Mouse (Mus musculus) myocyte (in vitro differentiated cells): ENCODE data around the gene Etv6. TPM values are rescaled to one million over a fixed set of nuclear protein-coding genes. Genes with fewer than 3 reads are reported as not detected.

Source experiments
- H3K27me3 ChIP-seq: one replicate; pipeline ENCODE4 v1.6.1; 2011; ENCODE audit not compliant: control insufficient read depth, insufficient read depth, insufficient read length
- H3K36me3 ChIP-seq: one replicate; pipeline ENCODE4 v1.6.1; 2011; ENCODE audit not compliant: control insufficient read depth, insufficient read depth
- H3K4me2 ChIP-seq: one replicate; pipeline ENCODE4 v1.6.1; 2011; ENCODE audit warnings: low read depth, control low read depth
- H3K4me3 ChIP-seq: one replicate; pipeline ENCODE4 v1.5.1; 2011; ENCODE audit warnings: mild to moderate bottlenecking, control low read depth, moderate library complexity
- H3K79me2 ChIP-seq: one replicate; pipeline ENCODE4 v1.6.1; 2011; ENCODE audit not compliant: control insufficient read depth, insufficient read depth
- H3ac ChIP-seq: one replicate; pipeline ENCODE4 v1.6.1; 2011; ENCODE audit not compliant: control insufficient read depth, insufficient read length
- CEBPB ChIP-seq: IDR thresholded peaks from 2 replicates; pipeline ENCODE4 v1.6.1; 2011; ENCODE audit warnings: mild to moderate bottlenecking, moderate library complexity; ENCODE audit not compliant: poor library complexity, insufficient read depth, severe bottlenecking
- E2F4 ChIP-seq: IDR thresholded peaks from one replicate; pipeline ENCODE4 v1.6.1; 2011; ENCODE audit warnings: mild to moderate bottlenecking, control low read depth, moderate library complexity; ENCODE audit not compliant: insufficient read depth
- MAX ChIP-seq: IDR thresholded peaks from one replicate; pipeline ENCODE4 v1.6.1; 2011; ENCODE audit warnings: low read depth, mild to moderate bottlenecking, control low read depth
- MYOD1 ChIP-seq, 3 experiments: IDR thresholded peaks; one replicate each; pipeline ENCODE4 v1.6.1; 2011; ENCODE audit warnings: control low read depth in 2 of 3, low read depth in 2 of 3, mild to moderate bottlenecking in 2 of 3, moderate library complexity in 1 of 3; ENCODE audit not compliant: insufficient read length in 2 of 3, control insufficient read depth in 1 of 3
- MYOG ChIP-seq, 3 experiments: IDR thresholded peaks; one replicate each; pipeline ENCODE4 v1.6.1; 2011; ENCODE audit warnings: control low read depth in 2 of 3, low read depth in 2 of 3, mild to moderate bottlenecking in 2 of 3; ENCODE audit not compliant: insufficient read length in 2 of 3, control insufficient read depth in 1 of 3, insufficient read depth in 1 of 3
- POLR2A ChIP-seq: IDR thresholded peaks from one replicate; pipeline ENCODE4 v1.6.1; 2011; ENCODE audit warnings: low read depth, mild to moderate bottlenecking, control low read depth, moderate library complexity; ENCODE audit not compliant: insufficient read length
- POLR2AphosphoS2 ChIP-seq: IDR thresholded peaks from one replicate; pipeline ENCODE4 v1.6.1; 2011; ENCODE audit warnings: low read depth, control low read depth; ENCODE audit not compliant: insufficient read length
- REST ChIP-seq: IDR thresholded peaks from one replicate; pipeline ENCODE4 v1.6.1; 2011; ENCODE audit warnings: mild to moderate bottlenecking, control low read depth, moderate library complexity; ENCODE audit not compliant: insufficient read depth, insufficient read length
- SRF ChIP-seq: IDR thresholded peaks from one replicate; pipeline ENCODE4 v1.6.1; 2011; ENCODE audit warnings: low read depth; ENCODE audit not compliant: control insufficient read depth, insufficient read length
- TCF12 ChIP-seq: IDR thresholded peaks from one replicate; pipeline ENCODE4 v1.6.1; 2011; ENCODE audit warnings: mild to moderate bottlenecking, control low read depth; ENCODE audit not compliant: poor library complexity, insufficient read depth, severe bottlenecking
- TCF3 ChIP-seq: IDR thresholded peaks from one replicate; pipeline ENCODE4 v1.6.1; 2011; ENCODE audit warnings: low read depth, control low read depth; ENCODE audit not compliant: insufficient read length
- USF1 ChIP-seq: IDR thresholded peaks from one replicate; pipeline ENCODE4 v1.6.1; 2011; ENCODE audit warnings: low read depth, mild to moderate bottlenecking, control low read depth, moderate library complexity
- polyA plus RNA-seq: library from polyadenylated mRNA; unstranded; fragments of >200 nt; fragmentation: generic; extraction: Trizol; gene quantifications from one replicate; pipeline ENCODE4 v1.2.1, GENCODE M21; 2012; ENCODE audit warnings: missing spikeins

The Etv6 gene
- polyA plus RNA-seq, 1 experiment: 6.8 TPM

DNA sequence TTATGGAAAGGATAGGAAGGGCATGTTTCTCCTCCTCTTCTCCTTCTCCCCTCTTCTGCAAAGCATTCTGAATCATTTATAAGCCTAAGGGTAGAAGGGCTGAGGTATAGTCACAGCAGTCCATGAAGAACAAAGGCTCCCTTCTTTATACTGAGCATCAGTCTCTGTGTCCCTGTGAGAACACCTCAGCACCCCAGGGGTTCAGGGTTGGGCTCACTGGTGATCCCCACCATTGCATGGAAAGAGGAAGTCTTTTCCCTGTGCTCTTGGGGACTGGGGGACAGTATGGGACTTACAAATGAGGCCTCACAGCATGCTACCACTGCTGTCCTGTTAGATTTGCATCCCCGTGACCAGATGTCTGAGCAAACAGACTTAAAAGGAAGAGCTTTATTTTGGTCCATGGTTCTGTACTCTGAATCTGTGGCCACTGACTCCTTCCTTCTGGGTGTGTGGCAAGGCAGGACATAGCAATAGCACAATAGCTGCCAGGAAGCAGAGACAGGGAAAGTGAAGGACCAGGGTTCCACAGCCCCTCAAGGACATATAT is 106.2 kb downstream of the Etv6 start:
- Histone ChIP-seq H3K4me2 (no peak overlapping the region), H3K27me3 (no peaks in the 10 kb centered on the region), H3ac (no peak overlapping the region), H3K36me3 (no peaks in the 10 kb centered on the region), H3K79me2 (no peaks in the 10 kb centered on the region), H3K4me3 (no peak overlapping the region)
- no peak for TF ChIP-seq TCF3
- TF ChIP-seq CEBPB: no peak
- TF ChIP-seq REST: no peak
- no peak for TF ChIP-seq POLR2A
- no peak for TF ChIP-seq POLR2AphosphoS2
- no peak for TF ChIP-seq TCF12
- TF ChIP-seq MYOD1 (IDR thresholded peaks at IDR 0.05; ENCODE audit: control insufficient read depth in 1 of 3, insufficient read length in 2 of 3, low read depth in 2 of 3): no peak
- TF ChIP-seq USF1: no peak
- no peak for TF ChIP-seq MYOG (IDR thresholded peaks at IDR 0.05; ENCODE audit: control insufficient read depth in 1 of 3, insufficient read depth in 1 of 3, insufficient read length in 2 of 3, low read depth in 2 of 3)
- no peak for TF ChIP-seq E2F4
- no peak for TF ChIP-seq SRF
- TF ChIP-seq MAX: no peak

DNA sequence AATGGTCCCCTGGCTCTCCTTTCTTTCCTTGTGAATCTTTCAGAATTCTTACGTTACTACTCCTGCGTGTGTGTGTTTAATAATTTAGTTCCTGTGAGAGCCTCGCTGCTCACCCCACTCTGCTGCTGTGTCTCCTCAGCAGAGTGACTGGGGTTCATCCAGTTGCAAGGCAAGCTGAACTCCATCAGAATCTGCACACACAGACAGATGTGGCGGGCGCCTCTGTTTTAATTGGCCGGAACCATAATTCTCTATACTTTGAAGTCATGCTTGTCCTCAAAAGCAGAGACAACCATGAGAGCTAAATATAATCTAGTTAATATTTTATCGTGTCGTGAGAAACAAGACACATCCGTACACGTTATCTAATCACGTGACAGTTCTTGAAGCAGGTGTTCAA is 107.2 kb downstream of the Etv6 start:
- Histone ChIP-seq H3ac (no peak overlapping the region), H3K36me3 (no peaks in the 10 kb centered on the region), H3K79me2 (no peaks in the 10 kb centered on the region), H3K4me2 (no peak overlapping the region), H3K4me3 (no peak overlapping the region), H3K27me3 (no peaks in the 10 kb centered on the region)
- TF ChIP-seq E2F4: no peak

DNA sequence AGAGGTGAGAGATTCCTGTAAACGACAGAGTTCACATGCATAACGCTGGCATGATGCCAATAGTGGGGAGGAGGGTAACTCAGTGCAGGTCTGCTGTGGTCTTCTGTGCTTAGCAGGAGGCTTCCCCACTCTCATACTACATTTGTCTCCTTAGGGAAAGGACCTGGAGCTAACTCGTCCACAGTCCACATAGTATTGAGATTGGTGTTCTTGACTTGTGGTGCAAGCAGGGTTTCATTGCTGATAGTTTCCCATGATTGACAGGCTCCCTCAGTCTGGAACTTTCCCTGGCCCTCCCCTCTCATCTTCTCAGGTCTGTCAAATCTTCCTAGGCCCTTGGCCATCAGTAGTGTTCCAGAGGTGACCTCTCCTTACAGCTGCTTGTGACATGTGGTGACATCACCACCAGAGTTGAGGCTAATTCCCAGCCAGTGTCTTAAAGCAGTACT is 108.2 kb downstream of the Etv6 start:
- no peak overlapping the region for H3K4me2 ChIP-seq
- no peaks in the 10 kb centered on the region for H3K36me3 ChIP-seq
- H3K27me3 ChIP-seq: no peaks in the 10 kb centered on the region
- TF ChIP-seq TCF12 (no peak), E2F4 (no peak), USF1 (no peak), REST (no peak), MAX (no peak), POLR2AphosphoS2 (no peak), POLR2A (no peak), TCF3 (no peak), CEBPB (no peak), SRF (no peak), MYOG (IDR thresholded peaks at IDR 0.05; ENCODE audit: control insufficient read depth in 1 of 3, insufficient read depth in 1 of 3, insufficient read length in 2 of 3, low read depth in 2 of 3) (no peak), MYOD1 (IDR thresholded peaks at IDR 0.05; ENCODE audit: control insufficient read depth in 1 of 3, insufficient read length in 2 of 3, low read depth in 2 of 3) (no peak)
- no peak overlapping the region for H3ac ChIP-seq
- H3K4me3 ChIP-seq: no peak overlapping the region
- no peaks in the 10 kb centered on the region for H3K79me2 ChIP-seq

DNA sequence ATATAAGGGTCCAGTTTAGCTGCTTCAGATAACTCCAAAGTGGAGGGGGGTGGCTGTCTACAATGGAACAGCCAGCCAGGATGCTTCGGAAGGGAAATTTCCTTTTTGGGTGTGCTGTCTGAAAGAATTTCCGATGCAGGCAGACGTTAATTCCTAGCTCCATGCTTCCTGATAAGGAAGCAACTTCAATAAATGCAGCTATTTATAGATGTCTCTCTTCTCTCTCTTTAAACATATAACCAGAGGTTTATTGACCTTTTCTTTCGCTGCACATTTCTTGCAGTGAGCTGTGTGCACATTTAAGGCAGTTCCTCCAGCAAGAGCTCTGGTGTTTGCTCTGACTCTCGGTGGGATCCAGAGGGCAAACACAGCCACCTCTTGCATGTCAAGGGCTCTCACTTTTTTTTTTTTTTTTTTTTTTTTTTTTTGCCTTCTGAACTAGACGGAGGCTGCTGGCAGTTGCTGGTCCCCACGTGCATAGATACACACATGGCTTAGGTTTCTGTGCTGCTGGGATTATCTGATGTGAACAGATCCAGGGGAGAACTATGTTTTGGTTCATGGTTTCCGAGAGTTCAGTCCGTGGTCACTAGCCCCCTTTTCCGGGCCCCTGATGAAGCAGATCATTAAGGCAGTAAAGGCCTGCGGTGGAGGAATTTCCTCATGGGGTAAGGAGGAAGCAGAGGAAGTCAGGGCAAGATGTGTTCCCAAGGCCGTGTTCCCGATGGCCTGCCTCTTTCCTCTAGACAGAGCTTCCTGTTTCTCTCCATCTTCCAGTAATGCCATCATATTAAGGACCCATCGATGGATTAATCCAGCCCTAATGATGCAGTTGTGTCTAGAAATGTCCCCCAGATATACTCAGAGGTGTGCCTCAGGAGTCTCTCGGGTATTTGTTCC is 109.0 kb downstream of the Etv6 start:
- no peak overlapping the region for H3K4me2 ChIP-seq
- H3K4me3 ChIP-seq: no peak overlapping the region
- no peak for TF ChIP-seq MYOG (IDR thresholded peaks at IDR 0.05; ENCODE audit: control insufficient read depth in 1 of 3, insufficient read depth in 1 of 3, insufficient read length in 2 of 3, low read depth in 2 of 3)
- TF ChIP-seq POLR2A: no peak
- no peak for TF ChIP-seq REST
- TF ChIP-seq TCF3: no peak
- no peak for TF ChIP-seq MYOD1 (IDR thresholded peaks at IDR 0.05; ENCODE audit: control insufficient read depth in 1 of 3, insufficient read length in 2 of 3, low read depth in 2 of 3)
- TF ChIP-seq E2F4: no peak
- no peak for TF ChIP-seq POLR2AphosphoS2
- no peak for TF ChIP-seq USF1
- TF ChIP-seq MAX: no peak
- TF ChIP-seq CEBPB: no peak
- no peak for TF ChIP-seq SRF
- no peak for TF ChIP-seq TCF12
- no peaks in the 10 kb centered on the region for H3K36me3 ChIP-seq
- H3K27me3 ChIP-seq: no peaks in the 10 kb centered on the region
- no peaks in the 10 kb centered on the region for H3K79me2 ChIP-seq
- no peak overlapping the region for H3ac ChIP-seq

DNA sequence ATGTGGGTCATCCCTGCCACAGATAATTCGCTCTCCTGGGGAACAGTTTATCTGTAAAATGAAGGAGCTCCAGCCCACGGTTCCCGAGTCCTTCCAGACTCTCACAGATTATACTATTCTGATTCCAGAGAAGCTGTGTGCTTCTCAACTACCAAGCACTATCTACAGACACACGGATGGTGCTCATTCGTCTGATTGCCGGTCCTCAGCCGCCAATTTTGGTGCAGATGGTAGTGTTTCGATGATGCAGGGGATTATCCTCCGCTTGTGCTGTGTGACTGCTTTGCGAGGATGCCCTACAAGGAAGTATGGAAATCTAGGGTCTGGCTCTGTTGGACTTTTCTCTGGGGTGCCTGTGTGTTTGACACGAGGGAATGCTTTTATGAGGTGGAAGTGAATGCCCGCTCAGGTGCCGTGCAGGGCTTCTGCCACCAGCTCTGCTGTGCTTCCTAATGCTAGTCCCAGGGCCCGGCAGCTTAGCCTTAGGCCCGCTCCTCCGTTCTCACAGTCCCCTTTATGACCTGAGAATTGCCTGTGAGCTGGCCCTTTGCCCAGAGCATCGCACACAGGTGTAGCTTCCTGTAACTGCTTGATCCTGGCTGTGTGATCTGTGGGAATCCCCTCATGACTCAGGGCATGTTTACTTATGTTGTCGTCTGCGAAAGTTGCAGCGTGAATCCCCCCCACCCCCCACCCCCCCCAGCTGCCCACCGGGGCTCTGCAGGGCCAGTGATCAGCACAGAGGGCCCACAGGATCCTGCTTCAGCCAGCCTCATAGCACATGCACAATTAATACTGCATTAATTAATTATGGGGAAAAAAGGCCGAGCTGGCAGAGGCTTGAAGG is 112.3 kb downstream of the Etv6 start:
- no peaks in the 10 kb centered on the region for H3K79me2 ChIP-seq
- H3K27me3 ChIP-seq: no peaks in the 10 kb centered on the region
- H3K4me3 ChIP-seq: no peak overlapping the region
- no peak overlapping the region for H3ac ChIP-seq
- no peak overlapping the region for H3K4me2 ChIP-seq
- no peaks in the 10 kb centered on the region for H3K36me3 ChIP-seq
- TF ChIP-seq SRF (no peak), MYOG (IDR thresholded peaks at IDR 0.05; ENCODE audit: control insufficient read depth in 1 of 3, insufficient read depth in 1 of 3, insufficient read length in 2 of 3, low read depth in 2 of 3) (no peak), POLR2AphosphoS2 (no peak), E2F4 (no peak), TCF3 (no peak), POLR2A (no peak)
